ENCODE assay signal across 9 mouse cellular contexts in the genomic region with DNA sequence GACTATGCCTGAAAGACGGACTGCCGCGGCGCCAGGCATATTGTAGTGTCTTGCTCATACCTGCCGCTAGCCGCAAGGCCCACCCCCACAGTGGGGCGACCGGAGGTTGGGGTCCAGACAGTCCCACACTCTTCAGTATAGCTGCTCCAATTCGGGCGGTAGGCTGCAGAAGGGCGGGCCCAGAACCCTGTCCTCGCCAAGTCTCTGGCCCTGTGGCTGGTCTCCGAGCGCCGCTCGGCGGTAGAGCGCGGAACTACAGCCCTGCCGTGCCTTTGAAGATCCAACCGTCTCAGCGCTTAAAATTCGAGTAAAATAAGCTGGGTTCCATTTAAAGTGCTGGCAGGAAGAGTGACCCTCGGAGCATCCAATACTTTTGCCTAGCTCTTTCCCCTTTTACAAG. TPM values are rescaled to one million over a fixed set of nuclear protein-coding genes. Genes with fewer than 3 reads are reported as not detected.
A peak's percentile ranks its signal among the peaks of the same experiment; 100 is the strongest.
DNase-seq lines count a peak whose midpoint lies in the region; ATAC-seq and TF ChIP-seq lines count a peak whose summit lies in the region.
"Had no signal": no experiment of that assay in that cellular context is flagged by ENCODE, and none has a peak within 500 bp of the region (broad histone marks: within the 10 kb centered on the region; RNA-seq: fewer than 3 reads in every experiment).

A gene (minus strand): TSS at position 179 of the 400 bp plus-strand sequence.

- H3K27me3 ChIP-seq in hindbrain, postnatal 0 days (ENCODE audit: insufficient read depth, low read length): no peaks in the 10 kb centered on the region

- 2% methylated on average over 24 of the region's 24 CpGs for WGBS in hindbrain, postnatal 0 days

- TF ChIP-seq CTCF in hindbrain, postnatal 0 days (IDR thresholded peaks at IDR 0.05; ENCODE audit: low read depth): peak; percentile 99
- TF ChIP-seq CTCF in left cerebral cortex, adult 2 months (IDR thresholded peaks at IDR 0.05): peak; percentile 100

- H3K9me3 ChIP-seq in hindbrain, postnatal 0 days (ENCODE audit: low read length): no peaks in the 10 kb centered on the region

- H3K4me2 ChIP-seq in hindbrain, postnatal 0 days (ENCODE audit: low read depth, low read length): peak within 1 kb of the TSS; percentile 44

- H3K4me3 ChIP-seq in hindbrain, postnatal 0 days (ENCODE audit: low read length): peak within 1 kb of the TSS; percentile 7; the same call in 1 of the 2 replicates
- peak within 1 kb of the TSS; percentile 26; the same call in 1 of the 2 replicates for H3K4me3 ChIP-seq in left cerebral cortex, adult 2 months

- H3K27ac ChIP-seq in hindbrain, postnatal 0 days: no peak within 1 kb of the TSS
- H3K27ac ChIP-seq in left cerebral cortex, adult 2 months: no peak within 1 kb of the TSS

- peak; percentile 78 for ATAC-seq in hindbrain, postnatal 0 days
- ATAC-seq in megakaryocyte, adult 5-6 weeks (ENCODE audit: poor library complexity, severe bottlenecking): peak; percentile 78

- intact Hi-C loops in left cerebral cortex, adult 2 months (cut with DNase I): loop anchor here (1.0 to 5.0 kb wide), 3 partner anchors 146 to 354 kb away; no protein-coding TSS in a partner anchor

- peak; percentile 53 for DNase-seq in WW6 (ENCODE audit: low read depth, low spot score)
- DNase-seq in cerebellum, postnatal 4 days (ENCODE audit: low spot score in 2 of 2): peak; percentile 90 to 96
- DNase-seq in gastrocnemius, adult 8-10 months (ENCODE audit: low spot score in 2 of 2): peak; percentile 63 to 72
- DNase-seq in hindbrain, postnatal 0 days (ENCODE audit: low spot score): peak; percentile 86
- DNase-seq in left cerebral cortex, adult 2 months (ENCODE audit: extremely low spot score in 1 of 2, low spot score in 2 of 2): peak; percentile 84 to 95
- peak; percentile 87 for DNase-seq in right cerebral cortex, postnatal 25 days
- DNase-seq in urinary bladder, postnatal 36 days (ENCODE audit: low spot score in 2 of 2): peak; percentile 85 to 86

- peaks cover 2% of the 10 kb centered on the region; the same call in 1 of the 2 replicates for H3K4me1 ChIP-seq in hindbrain, postnatal 0 days (ENCODE audit: insufficient read depth, low read length)

- no peaks in the 10 kb centered on the region for H3K36me3 ChIP-seq in hindbrain, postnatal 0 days (ENCODE audit: insufficient read depth, low read length)

- no peak within 1 kb of the TSS for H3K9ac ChIP-seq in hindbrain, postnatal 0 days (replicated peaks; ENCODE audit: low read length)

RNA-seq across cellular contexts. Expression of the gene that starts here (rescaled TPM):
- total RNA-seq in gastrocnemius, adult 8-10 months (2022): not detected
- 1.5 and 11.8 TPM in 2 replicates for total RNA-seq in hindbrain, postnatal 0 days (2014; rRNA removed)
- polyA plus RNA-seq in hindbrain, postnatal 0 days (2015; fragmentation: Nextera tagmentation; extraction: Ambion mirVana): 1.0 and 1.6 TPM in 2 replicates
- total RNA-seq in left cerebral cortex, adult 2 months (2021): under 1 TPM; 0.41 to 0.51 TPM
- not detected in 2 replicates for total RNA-seq in megakaryocyte, adult 5-6 weeks (2015)
- total RNA-seq in megakaryocyte, adult 5-6 weeks (2017): not detected in 2 replicates
- total RNA-seq: neutrophil, adult 5-6 weeks had no signal

Comparison
In these comparisons a context has a peak if more than half of its experiments do, and no peak if none do; other contexts are left out.
1. Peak in DNase-seq in gastrocnemius, adult 8-10 months; RNA of the gene not detected or under 1 TPM.
2. Peak in DNase-seq and H3K4me3 ChIP-seq in left cerebral cortex, adult 2 months; RNA of the gene not detected or under 1 TPM.
3. Peak in ATAC-seq in megakaryocyte, adult 5-6 weeks; RNA of the gene not detected or under 1 TPM.